Mouse (Mus musculus): ENCODE measurements around the gene Nek6. TPM values are rescaled to one million over a fixed set of nuclear protein-coding genes. Genes with fewer than 3 reads are reported as not detected.

The Nek6 gene
- polyA plus RNA-seq, 1 experiment from 2014 or later, result 117 TPM

- 1% methylated on average over 52 of the region's 52 CpGs for WGBS
- DNase-seq (ENCODE audit: low spot score), result peak; percentile 97
- peak; percentile 84 for ATAC-seq (replicated peaks; ENCODE audit: insufficient number of reproducible peaks, low FRiP score, low TSS enrichment, low read depth)
- no peaks in the 10 kb centered on the region for H3K27me3 ChIP-seq (ENCODE audit: control insufficient read depth, insufficient read depth, low read length)
- no peak within 1 kb of the TSS; the same call in 1 of the 2 replicates for H3K27ac ChIP-seq (replicated peaks; ENCODE audit: low read depth, low read length)
- H3K9ac ChIP-seq (replicated peaks; ENCODE audit: low read length), result peak within 1 kb of the TSS; percentile 87
- H3K36me3 ChIP-seq (replicated peaks; ENCODE audit: control insufficient read depth, insufficient read depth, low read depth, low read length), result peaks cover 3% of the 10 kb centered on the region; the same call in 1 of the 2 replicates
- H3K4me2 ChIP-seq (ENCODE audit: low read depth, low read length), result peak within 1 kb of the TSS; percentile 64
- H3K9me3 ChIP-seq (replicated peaks; ENCODE audit: control insufficient read depth, low read length), result no peaks in the 10 kb centered on the region
- peak within 1 kb of the TSS; percentile 83 for H3K4me3 ChIP-seq (ENCODE audit: low read depth, low read length)
- H3K4me1 ChIP-seq (ENCODE audit: control insufficient read depth, insufficient read depth, low read length), result no peaks in the 10 kb centered on the region
These were observed 132.4 kb downstream of the Nek6 start, which contains the start of gene Psmb7 for GRCm38 (mm10) chr2:38643625-38644427. TSS of gene Psmb7 (minus strand) at chr2:38644087.

Small RNAs within 50 kb of the gene (microRNA-seq; reads per million reads assigned to microRNA genes)
- not detected for gene Gm27634 (ENCODE audit: borderline number of aligned reads)

Other genes with a start within 250 kb of the Nek6 start
- 8.1 and 8.6 TPM in 2 replicates for gene Dennd1a, start 224.3 kb upstream of the Nek6 start, polyA plus RNA-seq (2014; fragmentation: Nextera tagmentation; extraction: Ambion mirVana)
- gene Lhx2, start 172.4 kb upstream of the Nek6 start, polyA plus RNA-seq (2014; fragmentation: Nextera tagmentation; extraction: Ambion mirVana), result 15.5 and 18.6 TPM in 2 replicates
- 363 and 368 TPM in 2 replicates for gene Psmb7, start 132.4 kb downstream of the Nek6 start, polyA plus RNA-seq (2014; fragmentation: Nextera tagmentation; extraction: Ambion mirVana)
- gene Nr5a1, start 202.9 kb downstream of the Nek6 start, polyA plus RNA-seq (2014; fragmentation: Nextera tagmentation; extraction: Ambion mirVana), result 0.70 and 0.93 TPM in 2 replicates